Mouse (Mus musculus): ENCODE results near the gene Mcpt2. TPM values are rescaled to one million over a fixed set of nuclear protein-coding genes. Genes with fewer than 3 reads are reported as not detected.

Mcpt2 gene
- polyA plus RNA-seq (2014; fragmentation: Illumina TruSeq; extraction: RNeasy Lipid Tissue Mini Kit (QIAGEN cat#74804); ENCODE audit: low read depth, low replicate concordance), result not detected

DNA sequence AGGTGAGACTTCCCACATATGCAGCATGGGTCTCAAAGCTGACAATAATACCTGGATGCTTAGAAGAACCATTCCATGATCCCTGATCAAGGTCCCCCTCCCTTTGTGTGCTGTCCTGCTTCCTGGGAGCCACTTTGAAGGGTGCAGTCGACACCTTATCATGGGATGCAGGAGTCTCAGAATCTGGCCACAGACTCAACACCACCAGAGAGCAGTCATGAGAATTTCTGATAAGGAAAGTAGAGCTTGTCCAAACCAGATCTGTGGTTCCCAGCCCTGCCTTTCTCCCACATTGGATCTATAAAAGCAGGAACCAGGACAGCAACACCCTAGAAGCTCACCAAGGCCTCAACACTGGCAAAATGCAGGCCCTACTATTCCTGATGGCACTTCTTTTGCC lies at the start of gene Mcpt2:
Gene Mcpt2, plus strand, starts transcription at position 250 of the 400 bp plus-strand sequence.

DNA sequence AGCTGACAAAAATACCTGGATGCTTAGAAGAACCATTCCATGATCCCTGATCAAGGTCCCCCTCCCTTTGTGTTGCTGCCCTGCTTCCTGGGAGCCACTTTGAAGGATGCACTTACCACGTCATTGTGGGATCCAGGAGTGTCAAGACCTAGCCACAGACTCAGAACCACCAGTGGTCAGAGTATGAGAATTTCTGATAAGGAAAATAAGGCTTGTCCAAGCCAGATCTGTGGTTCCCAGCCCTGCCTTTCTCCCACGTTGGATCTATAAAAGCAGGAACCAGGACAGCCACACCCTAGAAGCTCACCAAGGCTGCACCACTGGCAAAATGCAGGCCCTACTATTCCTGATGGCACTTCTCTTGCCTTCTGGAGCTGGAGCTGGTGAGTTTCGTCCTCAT lies 24.2 kb upstream of the Mcpt2 start, which contains the start of gene Mcpt1:
Gene Mcpt1, plus strand, starts transcription at position 301 of the 400 bp plus-strand sequence.

DNA sequence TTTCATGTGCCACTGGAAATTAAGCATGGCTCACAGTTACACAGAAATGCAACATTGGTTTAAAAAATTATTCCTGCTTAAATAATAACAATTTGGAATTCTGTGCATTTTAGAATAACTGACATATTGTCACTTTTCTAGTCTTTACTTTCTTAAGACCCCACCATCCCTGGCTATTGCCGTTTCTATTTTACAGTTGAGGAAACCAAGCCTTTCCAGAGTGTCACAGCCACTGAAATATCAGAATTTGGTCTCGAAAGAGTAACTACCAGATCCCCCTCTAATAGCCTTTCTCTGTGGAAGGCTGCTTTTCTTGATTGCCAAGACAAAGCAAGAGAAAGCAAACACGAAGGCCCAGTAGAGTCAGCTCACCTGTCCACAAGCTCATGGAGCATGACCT lies 11.4 kb upstream of the Mcpt2 start, which contains the start of gene Mcpt9:
Gene Mcpt9, minus strand, starts transcription at position 101 of the 400 bp plus-strand sequence.

DNA sequence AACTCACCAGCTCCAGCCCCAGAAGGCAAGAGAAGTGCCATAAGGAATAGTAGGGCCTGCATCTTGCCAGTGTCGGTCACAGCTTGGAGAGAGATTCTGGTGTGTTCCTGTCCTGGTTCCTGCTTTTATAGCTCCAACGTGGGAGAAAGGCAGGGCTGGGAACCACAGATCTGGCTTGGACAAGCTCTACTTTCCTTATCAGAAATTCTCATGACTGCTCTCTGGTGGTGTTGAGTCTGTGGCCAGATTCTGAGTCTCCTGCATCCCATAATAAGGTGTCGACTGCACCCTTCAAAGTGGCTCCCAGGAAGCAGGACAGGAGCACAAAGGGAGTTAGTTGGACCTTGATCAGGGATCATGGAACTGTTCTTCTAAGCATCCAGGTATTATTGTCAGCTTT lies 20.4 kb downstream of the Mcpt2 start, which contains the start of gene Mcpt4:
Gene Mcpt4, minus strand, starts transcription at position 101 of the 400 bp plus-strand sequence.

DNA sequence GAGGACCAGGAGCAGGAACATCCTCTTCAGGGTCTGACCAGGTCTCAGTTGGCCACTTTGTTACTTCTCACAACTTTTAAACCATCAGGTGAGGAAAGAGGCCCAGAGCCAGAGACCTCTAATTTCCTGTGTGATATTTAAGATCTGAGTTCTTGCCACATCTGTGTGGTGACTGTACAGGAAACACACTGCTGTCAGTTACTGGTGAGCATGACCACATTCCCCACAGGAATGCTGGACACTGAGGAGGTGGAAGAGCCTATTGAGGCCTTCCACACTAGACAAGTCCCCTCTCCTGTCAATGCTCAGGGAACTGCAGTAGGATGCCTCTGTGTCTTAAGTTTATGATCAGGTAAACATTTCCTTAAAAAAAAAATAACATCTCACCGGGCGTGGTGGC lies 43.3 kb downstream of the Mcpt2 start, which contains the start of gene Mcpt8:
Gene Mcpt8, minus strand, starts transcription at position 107 of the 400 bp plus-strand sequence.

Other genes with a start within 250 kb of the Mcpt2 start
- 1.1 TPM for gene Nfatc4, start 218.9 kb upstream of the Mcpt2 start, polyA plus RNA-seq (2014; fragmentation: Illumina TruSeq; extraction: RNeasy Lipid Tissue Mini Kit (QIAGEN cat#74804); ENCODE audit: low read depth, low replicate concordance)
- 0.40 TPM for gene Nynrin, start 188.0 kb upstream of the Mcpt2 start, polyA plus RNA-seq (2014; fragmentation: Illumina TruSeq; extraction: RNeasy Lipid Tissue Mini Kit (QIAGEN cat#74804); ENCODE audit: low read depth, low replicate concordance)
- not detected for gene Cbln3, start 157.6 kb upstream of the Mcpt2 start, polyA plus RNA-seq (2014; fragmentation: Illumina TruSeq; extraction: RNeasy Lipid Tissue Mini Kit (QIAGEN cat#74804); ENCODE audit: low read depth, low replicate concordance)
- gene Khnyn, start 157.1 kb upstream of the Mcpt2 start, polyA plus RNA-seq (2014; fragmentation: Illumina TruSeq; extraction: RNeasy Lipid Tissue Mini Kit (QIAGEN cat#74804); ENCODE audit: low read depth, low replicate concordance), result 8.8 TPM
- gene Sdr39u1, start 141.7 kb upstream of the Mcpt2 start, polyA plus RNA-seq (2014; fragmentation: Illumina TruSeq; extraction: RNeasy Lipid Tissue Mini Kit (QIAGEN cat#74804); ENCODE audit: low read depth, low replicate concordance), result 19.8 TPM
- not detected for gene Cma1, start 97.4 kb upstream of the Mcpt2 start, polyA plus RNA-seq (2014; fragmentation: Illumina TruSeq; extraction: RNeasy Lipid Tissue Mini Kit (QIAGEN cat#74804); ENCODE audit: low read depth, low replicate concordance)
- not detected for gene Cma2, start 91.1 kb upstream of the Mcpt2 start, polyA plus RNA-seq (2014; fragmentation: Illumina TruSeq; extraction: RNeasy Lipid Tissue Mini Kit (QIAGEN cat#74804); ENCODE audit: low read depth, low replicate concordance)
- not detected for gene Mcpt1, start 24.1 kb upstream of the Mcpt2 start, polyA plus RNA-seq (2014; fragmentation: Illumina TruSeq; extraction: RNeasy Lipid Tissue Mini Kit (QIAGEN cat#74804); ENCODE audit: low read depth, low replicate concordance)
- gene Mcpt9, start 11.5 kb upstream of the Mcpt2 start, polyA plus RNA-seq (2014; fragmentation: Illumina TruSeq; extraction: RNeasy Lipid Tissue Mini Kit (QIAGEN cat#74804); ENCODE audit: low read depth, low replicate concordance), result not detected
- not detected for gene Mcpt4, start 20.3 kb downstream of the Mcpt2 start, polyA plus RNA-seq (2014; fragmentation: Illumina TruSeq; extraction: RNeasy Lipid Tissue Mini Kit (QIAGEN cat#74804); ENCODE audit: low read depth, low replicate concordance)
- not detected for gene Mcpt8, start 43.2 kb downstream of the Mcpt2 start, polyA plus RNA-seq (2014; fragmentation: Illumina TruSeq; extraction: RNeasy Lipid Tissue Mini Kit (QIAGEN cat#74804); ENCODE audit: low read depth, low replicate concordance)
- not detected for gene Ctsg, start 60.5 kb downstream of the Mcpt2 start, polyA plus RNA-seq (2014; fragmentation: Illumina TruSeq; extraction: RNeasy Lipid Tissue Mini Kit (QIAGEN cat#74804); ENCODE audit: low read depth, low replicate concordance)
- gene Gzme, start 78.6 kb downstream of the Mcpt2 start, polyA plus RNA-seq (2014; fragmentation: Illumina TruSeq; extraction: RNeasy Lipid Tissue Mini Kit (QIAGEN cat#74804); ENCODE audit: low read depth, low replicate concordance), result not detected
- gene Gzmd, start 90.6 kb downstream of the Mcpt2 start, polyA plus RNA-seq (2014; fragmentation: Illumina TruSeq; extraction: RNeasy Lipid Tissue Mini Kit (QIAGEN cat#74804); ENCODE audit: low read depth, low replicate concordance), result not detected
- not detected for gene Gzmg, start 117.5 kb downstream of the Mcpt2 start, polyA plus RNA-seq (2014; fragmentation: Illumina TruSeq; extraction: RNeasy Lipid Tissue Mini Kit (QIAGEN cat#74804); ENCODE audit: low read depth, low replicate concordance)
- gene Gzmn, start 132.6 kb downstream of the Mcpt2 start, polyA plus RNA-seq (2014; fragmentation: Illumina TruSeq; extraction: RNeasy Lipid Tissue Mini Kit (QIAGEN cat#74804); ENCODE audit: low read depth, low replicate concordance), result not detected
- not detected for gene Gzmf, start 169.4 kb downstream of the Mcpt2 start, polyA plus RNA-seq (2014; fragmentation: Illumina TruSeq; extraction: RNeasy Lipid Tissue Mini Kit (QIAGEN cat#74804); ENCODE audit: low read depth, low replicate concordance)
- gene Gzmc, start 192.6 kb downstream of the Mcpt2 start, polyA plus RNA-seq (2014; fragmentation: Illumina TruSeq; extraction: RNeasy Lipid Tissue Mini Kit (QIAGEN cat#74804); ENCODE audit: low read depth, low replicate concordance), result not detected
- gene Gzmb, start 220.2 kb downstream of the Mcpt2 start, polyA plus RNA-seq (2014; fragmentation: Illumina TruSeq; extraction: RNeasy Lipid Tissue Mini Kit (QIAGEN cat#74804); ENCODE audit: low read depth, low replicate concordance), result not detected